Mouse (Mus musculus): ENCODE data around the gene Nxn. TPM values are rescaled to one million over a fixed set of nuclear protein-coding genes. Genes with fewer than 3 reads are reported as not detected.
A peak's percentile ranks its signal among the peaks of the same experiment; 100 is the strongest.

Nxn gene
- polyA plus RNA-seq, 1 experiment from 2014 or later: 2.6 TPM

- Histone ChIP-seq H3K9me3 (ENCODE audit: low read length) (no peaks in the 10 kb centered on the region), H3K4me1 (ENCODE audit: insufficient read depth) (peaks cover 4% of the 10 kb centered on the region), H3K4me2 (ENCODE audit: low read depth, low read length) (peak overlapping the region; percentile 95), H3K36me3 (replicated peaks; ENCODE audit: insufficient read depth, low read length) (no peaks in the 10 kb centered on the region), H3K27me3 (ENCODE audit: insufficient read depth, low read length) (no peaks in the 10 kb centered on the region; the same call in 1 of the 2 replicates), H3K9ac (replicated peaks) (peak overlapping the region; percentile 68), H3K4me3 (ENCODE audit: low read depth, low read length) (peak overlapping the region; percentile 72), H3K27ac (ENCODE audit: low read depth) (peak overlapping the region; percentile 44)
- ATAC-seq (peak; percentile 54), DNase-seq (peak; percentile 60)
- whole genome bisulfite sequencing (ENCODE audit: insufficient replicate concordance): under 1% methylated on average over 32 of the region's 33 CpGs
- TF ChIP-seq EP300 (IDR thresholded peaks at IDR 0.05; ENCODE audit: low read depth): no peak
Observed at GRCm38 (mm10) chr11:76398312-76398797, 585 bp downstream of the Nxn start.

DNA sequence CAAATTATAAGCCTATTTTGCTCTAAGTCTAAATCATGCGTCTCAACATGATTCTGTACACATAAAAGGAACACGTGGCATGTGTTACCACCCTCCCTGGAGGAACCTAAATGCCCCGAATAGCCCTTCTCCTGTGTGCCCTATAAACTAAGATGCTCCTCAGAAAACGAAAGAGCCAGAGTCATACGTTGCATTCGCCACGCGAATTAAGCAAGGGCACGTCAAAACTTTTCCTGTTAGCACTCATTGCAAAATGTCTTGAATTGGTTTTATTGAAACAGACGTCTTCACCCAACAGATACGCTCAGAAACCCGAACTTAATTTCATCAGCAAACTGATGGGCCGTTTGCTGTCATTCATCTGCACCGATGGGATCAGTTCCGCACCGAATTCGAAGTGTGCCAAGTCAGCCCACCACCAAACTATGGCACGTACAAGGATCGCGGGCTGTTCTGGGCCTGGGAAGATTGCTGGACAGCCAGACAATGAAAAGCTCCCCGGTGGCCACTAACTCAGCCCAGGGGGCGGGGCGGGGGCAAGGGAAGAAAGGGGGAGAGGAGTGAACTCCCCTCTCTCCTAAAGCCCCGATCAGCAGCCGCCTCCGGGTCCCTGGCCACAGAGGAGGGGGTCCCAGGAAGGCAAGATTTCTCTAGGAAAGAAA lies 1.2 kb downstream of the Nxn start:
- H3K27ac ChIP-seq (ENCODE audit: low read depth): peak overlapping the region; percentile 44; the same call in 1 of the 2 replicates

DNA sequence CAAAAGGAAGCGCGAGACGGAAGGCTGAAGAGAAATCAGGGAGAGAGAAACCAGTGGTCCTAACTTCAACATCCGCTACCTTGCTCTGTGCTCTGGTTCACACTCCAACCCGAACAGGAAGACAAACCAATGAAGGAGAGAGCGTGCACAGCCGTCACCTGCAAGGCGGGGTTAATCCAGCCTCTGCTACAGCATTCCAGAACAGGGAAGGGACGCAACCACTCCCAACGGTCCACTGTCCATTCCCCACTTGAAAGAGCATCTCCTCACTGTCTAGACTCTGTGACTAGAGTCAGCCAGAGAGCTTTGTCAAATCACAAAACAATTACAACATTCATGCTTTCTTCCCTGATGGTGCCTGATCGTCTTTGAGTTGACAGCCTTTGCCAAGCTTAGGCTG lies 5.9 kb downstream of the Nxn start:
- ATAC-seq: no peak
- H3K36me3 ChIP-seq (replicated peaks; ENCODE audit: insufficient read depth, low read length): no peaks in the 10 kb centered on the region
- 85% methylated on average over 11 of the region's 11 CpGs for whole genome bisulfite sequencing (ENCODE audit: insufficient replicate concordance)

More for the DNA sequence above, 1.2 kb downstream of the Nxn start:
- no peaks in the 10 kb centered on the region; the same call in 1 of the 2 replicates for H3K27me3 ChIP-seq (ENCODE audit: insufficient read depth, low read length)
- no peaks in the 10 kb centered on the region for H3K36me3 ChIP-seq (replicated peaks; ENCODE audit: insufficient read depth, low read length)
- ATAC-seq (no peak), DNase-seq (peak; percentile 34)
- peak overlapping the region; percentile 95 for H3K4me2 ChIP-seq (ENCODE audit: low read depth, low read length)
- TF ChIP-seq EP300 (IDR thresholded peaks at IDR 0.05; ENCODE audit: low read depth): no peak
- TF ChIP-seq CTCF (IDR thresholded peaks at IDR 0.05; ENCODE audit: low read depth): no peak
- peak overlapping the region; percentile 68 for H3K9ac ChIP-seq (replicated peaks)
- peaks cover 4% of the 10 kb centered on the region for H3K4me1 ChIP-seq (ENCODE audit: insufficient read depth)
- no peaks in the 10 kb centered on the region for H3K9me3 ChIP-seq (ENCODE audit: low read length)
- 2% methylated on average over 26 of the region's 26 CpGs for WGBS (ENCODE audit: insufficient replicate concordance)
- peak overlapping the region; percentile 72 for H3K4me3 ChIP-seq (ENCODE audit: low read depth, low read length)

DNA sequence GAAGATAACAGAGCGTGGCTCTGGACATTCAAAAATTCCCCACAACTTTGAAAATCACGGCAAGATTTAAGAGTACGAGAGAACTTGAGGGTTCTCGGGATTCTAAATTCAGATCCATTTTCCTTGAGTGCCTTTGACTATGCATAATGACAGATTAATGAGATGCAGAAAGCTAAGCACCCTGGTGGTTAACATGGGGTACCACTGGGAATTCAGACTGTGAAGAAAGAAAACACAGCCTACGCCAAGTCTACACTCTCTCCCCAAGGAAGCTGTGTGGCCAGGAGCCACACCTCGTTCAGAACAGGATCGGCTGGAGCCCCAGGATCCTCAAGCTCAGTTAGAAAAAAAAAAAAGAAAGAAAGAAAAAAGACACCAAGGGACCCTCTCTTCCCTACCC lies 6.4 kb downstream of the Nxn start:
- Histone ChIP-seq H3K4me3 (ENCODE audit: low read depth, low read length) (no peak overlapping the region), H3K4me2 (ENCODE audit: low read depth, low read length) (no peak overlapping the region), H3K9me3 (ENCODE audit: low read length) (no peaks in the 10 kb centered on the region), H3K36me3 (replicated peaks; ENCODE audit: insufficient read depth, low read length) (no peaks in the 10 kb centered on the region), H3K27ac (ENCODE audit: low read depth) (no peak overlapping the region), H3K27me3 (ENCODE audit: insufficient read depth, low read length) (no peaks in the 10 kb centered on the region), H3K9ac (replicated peaks) (no peak overlapping the region), H3K4me1 (ENCODE audit: insufficient read depth) (no peaks in the 10 kb centered on the region)
- DNase-seq (no peak), ATAC-seq (no peak)
- TF ChIP-seq CTCF (IDR thresholded peaks at IDR 0.05; ENCODE audit: low read depth) (no peak), EP300 (IDR thresholded peaks at IDR 0.05; ENCODE audit: low read depth) (no peak)
- WGBS (ENCODE audit: insufficient replicate concordance): 85% methylated on average over 7 of the region's 7 CpGs

More for the DNA sequence above, 5.9 kb downstream of the Nxn start:
- no peak overlapping the region for H3K4me2 ChIP-seq (ENCODE audit: low read depth, low read length)
- TF ChIP-seq CTCF (IDR thresholded peaks at IDR 0.05; ENCODE audit: low read depth) (no peak), EP300 (IDR thresholded peaks at IDR 0.05; ENCODE audit: low read depth) (no peak)
- no peaks in the 10 kb centered on the region for H3K9me3 ChIP-seq (ENCODE audit: low read length)
- peaks cover under 1% of the 10 kb centered on the region; the same call in 1 of the 2 replicates for H3K4me1 ChIP-seq (ENCODE audit: insufficient read depth)
- DNase-seq: no peak
- H3K27ac ChIP-seq (ENCODE audit: low read depth): no peak overlapping the region
- H3K27me3 ChIP-seq (ENCODE audit: insufficient read depth, low read length): no peaks in the 10 kb centered on the region
- no peak overlapping the region for H3K4me3 ChIP-seq (ENCODE audit: low read depth, low read length)
- no peak overlapping the region for H3K9ac ChIP-seq (replicated peaks)

DNA sequence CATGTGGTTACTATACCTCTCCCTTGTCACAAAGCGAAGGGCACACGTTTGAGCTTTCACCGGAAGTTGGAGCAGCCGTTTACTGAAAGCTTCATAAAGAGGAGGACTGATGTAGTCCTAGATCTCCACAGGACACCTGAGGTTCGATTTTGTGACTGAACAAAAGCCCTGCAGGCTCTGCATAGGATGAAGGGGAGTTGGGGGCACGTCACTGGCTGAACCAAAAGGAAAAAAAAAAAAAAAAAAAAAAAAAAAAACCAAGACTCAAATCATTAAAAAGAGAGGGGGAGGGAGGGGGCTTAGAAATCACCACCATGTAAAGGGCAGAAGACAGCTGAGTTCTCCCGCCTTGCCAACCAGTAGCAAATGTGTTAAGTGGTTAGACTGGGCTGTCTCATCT lies 10.2 kb downstream of the Nxn start:
- no peak overlapping the region for H3K27ac ChIP-seq (ENCODE audit: low read depth)
- no peak for TF ChIP-seq EP300 (IDR thresholded peaks at IDR 0.05; ENCODE audit: low read depth)
- TF ChIP-seq CTCF (IDR thresholded peaks at IDR 0.05; ENCODE audit: low read depth): no peak
- H3K9ac ChIP-seq (replicated peaks): no peak overlapping the region
- no peaks in the 10 kb centered on the region for H3K27me3 ChIP-seq (ENCODE audit: insufficient read depth, low read length)
- ATAC-seq (no peak), DNase-seq (no peak)
- H3K4me3 ChIP-seq (ENCODE audit: low read depth, low read length): no peak overlapping the region
- H3K36me3 ChIP-seq (replicated peaks; ENCODE audit: insufficient read depth, low read length): no peaks in the 10 kb centered on the region
- 58% methylated on average over 7 of the region's 7 CpGs for WGBS (ENCODE audit: insufficient replicate concordance)
- H3K4me2 ChIP-seq (ENCODE audit: low read depth, low read length): peak overlapping the region; percentile 7; the same call in 1 of the 2 replicates
- no peaks in the 10 kb centered on the region for H3K4me1 ChIP-seq (ENCODE audit: insufficient read depth)
- H3K9me3 ChIP-seq (ENCODE audit: low read length): no peaks in the 10 kb centered on the region

DNA sequence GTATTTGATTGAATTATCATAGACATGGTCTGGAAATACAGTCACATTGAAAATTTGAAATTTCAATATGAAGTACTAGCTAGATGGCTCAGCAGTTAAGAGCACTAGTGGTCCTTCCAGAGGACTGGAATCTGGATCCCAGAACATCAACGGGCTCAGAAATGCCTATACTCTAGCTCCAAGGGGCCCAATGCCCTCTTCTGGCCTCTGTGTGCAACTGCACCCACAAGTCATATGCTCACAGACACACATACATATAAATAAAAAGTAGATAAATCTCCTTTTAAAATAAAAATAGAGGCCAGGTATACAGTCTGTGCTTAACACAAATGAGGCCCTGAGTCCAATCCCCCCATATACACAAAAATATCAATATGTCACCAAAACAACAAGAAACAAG lies 11.8 kb downstream of the Nxn start:
- TF ChIP-seq CTCF (IDR thresholded peaks at IDR 0.05; ENCODE audit: low read depth) (peak; percentile 48), EP300 (IDR thresholded peaks at IDR 0.05; ENCODE audit: low read depth) (no peak)
- Histone ChIP-seq H3K4me1 (ENCODE audit: insufficient read depth) (no peaks in the 10 kb centered on the region), H3K9me3 (ENCODE audit: low read length) (no peaks in the 10 kb centered on the region), H3K27ac (ENCODE audit: low read depth) (no peak overlapping the region), H3K27me3 (ENCODE audit: insufficient read depth, low read length) (no peaks in the 10 kb centered on the region), H3K36me3 (replicated peaks; ENCODE audit: insufficient read depth, low read length) (no peaks in the 10 kb centered on the region), H3K4me3 (ENCODE audit: low read depth, low read length) (no peak overlapping the region), H3K4me2 (ENCODE audit: low read depth, low read length) (no peak overlapping the region), H3K9ac (replicated peaks) (no peak overlapping the region)
- DNase-seq (no peak), ATAC-seq (no peak)
- WGBS (ENCODE audit: insufficient replicate concordance): 78% methylated on average over 1 of the region's 1 CpGs
